Mouse (Mus musculus): ENCODE data around the gene Serpinb2. TPM values are rescaled to one million over a fixed set of nuclear protein-coding genes. Genes with fewer than 3 reads are reported as not detected.

Serpinb2 gene
- polyA plus RNA-seq, 1 experiment = 0.47 TPM

- no peak for DNase-seq (ENCODE audit: low read depth)
These were observed 70.0 kb downstream of the Serpinb2 start for GRCm38 (mm10) chr1:107581220-107581619.

- no peak for DNase-seq (ENCODE audit: low read depth)
These were observed 71.7 kb downstream of the Serpinb2 start for GRCm38 (mm10) chr1:107582900-107583299.

- no peak for DNase-seq (ENCODE audit: low read depth)
These were observed 72.7 kb downstream of the Serpinb2 start for GRCm38 (mm10) chr1:107583958-107584376.

- no peak for DNase-seq (ENCODE audit: low read depth)
These were observed 73.7 kb downstream of the Serpinb2 start for GRCm38 (mm10) chr1:107584932-107585331.

Other genes with a start within 250 kb of the Serpinb2 start
- not detected in 2 replicates for gene Serpinb3b, start 233.1 kb upstream of the Serpinb2 start, polyA plus RNA-seq (2012; rRNA removed)
- not detected in 2 replicates for gene Serpinb3c, start 233.1 kb upstream of the Serpinb2 start, polyA plus RNA-seq (2012; rRNA removed)
- gene Serpinb11, start 150.2 kb upstream of the Serpinb2 start, polyA plus RNA-seq (2012; rRNA removed) = not detected in 2 replicates
- not detected in 2 replicates for gene Serpinb7, start 111.8 kb upstream of the Serpinb2 start, polyA plus RNA-seq (2012; rRNA removed)
- gene Serpinb8, start 78.6 kb downstream of the Serpinb2 start, polyA plus RNA-seq (2012; rRNA removed) = 1.5 and 2.6 TPM in 2 replicates

Measured in gonadal fat pad, adult 2 months (tissue).